Mouse (Mus musculus) kidney, embryonic 14.5 days (tissue): ENCODE results near the gene Ppp1r9b. TPM values are rescaled to one million over a fixed set of nuclear protein-coding genes. Genes with fewer than 3 reads are reported as not detected.

ENCODE experiments used
- ATAC-seq: fragments of 200-750 bp; cut with Nextera tagmentation; 2 replicates; pipeline ENCODE4 v1.8.0; 2017; ENCODE audit warnings: moderate number of reproducible peaks, mild to moderate bottlenecking, moderate TSS enrichment, moderate library complexity; ENCODE audit not compliant: low FRiP score, low TSS enrichment
- H3K27ac ChIP-seq: fragments of 300-500 bp; sonication (generic); 2 replicates; pipeline ENCODE4 v1.5.1; 2014; ENCODE audit warnings: low read depth, mild to moderate bottlenecking, low read length, moderate library complexity, mixed read lengths
- H3K27me3 ChIP-seq: fragments of 300-500 bp; sonication (generic); 2 replicates; pipeline ENCODE4 v1.6.1; 2014; ENCODE audit warnings: mild to moderate bottlenecking, low read length; ENCODE audit not compliant: control insufficient read depth, insufficient read depth
- H3K36me3 ChIP-seq: fragments of 300-500 bp; sonication (generic); 2 replicates; pipeline ENCODE4 v1.6.1; 2014; ENCODE audit warnings: low read length, mixed read lengths; ENCODE audit not compliant: control insufficient read depth, insufficient read depth
- H3K4me1 ChIP-seq: fragments of 300-500 bp; sonication (generic); 2 replicates; pipeline ENCODE4 v1.6.1; 2014; ENCODE audit warnings: low read length, mixed read lengths; ENCODE audit not compliant: control insufficient read depth, insufficient read depth
- H3K4me2 ChIP-seq: fragments of 300-500 bp; sonication (generic); replicated peaks from 2 replicates; pipeline ENCODE4 v1.6.1; 2014; ENCODE audit warnings: low read depth, mild to moderate bottlenecking, low read length
- H3K4me3 ChIP-seq: fragments of 300-500 bp; sonication (generic); 2 replicates; pipeline ENCODE4 v1.5.1; 2014; ENCODE audit warnings: mild to moderate bottlenecking, low read length
- H3K9ac ChIP-seq: fragments of 300-500 bp; sonication (generic); 2 replicates; pipeline ENCODE4 v1.6.1; 2014; ENCODE audit warnings: low read depth, mild to moderate bottlenecking, low read length, moderate library complexity
- H3K9me3 ChIP-seq: fragments of 300-500 bp; sonication (generic); 2 replicates; pipeline ENCODE4 v1.6.1; 2016; ENCODE audit warnings: low read length; ENCODE audit not compliant: control insufficient read depth
- WGBS: fragments of 180-500 bp; shearing (Covaris S2); extraction: QIAGEN DNeasy Blood & Tissue Kit; methylation state at CpG from one replicate; pipeline ENCODE4 v1.1.7; 2014; 5-methylcytosine and 5-hydroxymethylcytosine counted together
- polyA plus RNA-seq: library from polyadenylated mRNA; unstranded; fragments of >200 nt; fragmentation: Nextera tagmentation; extraction: Ambion mirVana; gene quantifications from 2 replicates; pipeline ENCODE4 v1.2.1, GENCODE M21; 2014

Gene Ppp1r9b
- polyA plus RNA-seq, 1 experiment from 2014 or later: 14.6 TPM

DNA sequence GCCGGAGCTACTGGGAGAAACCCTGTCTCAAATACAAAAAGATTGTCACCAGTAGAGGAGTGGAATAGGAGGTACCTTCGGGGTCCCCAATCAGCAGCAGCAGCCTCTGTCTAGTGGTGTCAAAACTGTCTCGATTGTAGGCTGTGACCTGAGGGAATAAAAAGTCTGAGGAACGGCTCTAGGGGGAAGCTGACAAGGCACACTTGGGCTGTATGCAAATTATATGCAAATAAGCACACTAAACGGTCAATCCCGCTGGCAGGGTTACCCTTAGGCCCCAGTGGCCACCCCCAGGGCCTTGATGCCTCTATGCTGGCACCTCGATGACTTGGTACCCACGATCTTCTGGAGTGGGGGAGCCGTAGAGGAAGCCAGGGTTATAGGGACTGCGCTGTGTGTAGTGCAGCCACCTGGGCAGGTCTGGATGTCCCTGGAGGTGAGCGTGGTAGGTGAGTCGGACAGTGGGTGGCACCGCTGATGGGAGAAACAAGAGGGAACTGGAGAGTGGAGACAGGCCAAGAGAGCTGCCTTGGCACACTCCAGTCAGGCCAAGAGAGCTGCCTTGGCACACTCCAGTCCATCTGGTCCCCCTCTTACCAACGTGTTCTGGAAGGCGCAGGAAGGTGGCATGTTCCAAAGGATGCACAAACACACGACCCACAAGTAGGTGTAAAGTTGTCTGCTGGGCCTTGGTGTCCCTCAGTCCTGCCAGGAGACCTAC, 18.8 kb upstream of the Ppp1r9b start:
- Histone ChIP-seq H3K9ac (no peak overlapping the region), H3K36me3 (no peaks in the 10 kb centered on the region), H3K4me1 (no peaks in the 10 kb centered on the region), H3K27me3 (peaks cover 4% of the 10 kb centered on the region; the same call in 1 of the 2 replicates), H3K4me2 (no peak overlapping the region), H3K4me3 (no peak overlapping the region), H3K9me3 (no peaks in the 10 kb centered on the region), H3K27ac (no peak overlapping the region)
- no peak for ATAC-seq
- 66% methylated on average over 16 of the region's 16 CpGs for WGBS

DNA sequence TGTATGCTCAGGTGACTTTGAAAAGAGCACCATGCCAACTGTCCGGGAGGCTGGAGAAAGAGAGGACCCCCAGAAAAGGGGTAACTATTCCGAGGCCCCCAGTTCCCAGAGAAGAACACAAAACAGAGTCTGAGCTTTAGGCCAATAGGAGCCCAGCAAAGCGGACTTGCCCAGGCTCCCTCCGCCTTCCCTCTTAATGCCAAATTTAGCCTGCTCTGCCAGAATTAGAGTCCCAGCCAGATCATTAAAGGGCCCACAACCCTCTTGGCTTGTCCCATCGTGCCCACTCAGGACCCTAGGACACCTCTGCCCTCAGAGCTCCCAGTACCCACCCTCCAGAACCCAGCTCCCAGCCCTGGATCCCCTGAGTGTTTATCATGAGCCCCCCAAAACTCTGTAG, 17.9 kb upstream of the Ppp1r9b start:
- 73% methylated on average over 5 of the region's 5 CpGs for WGBS
- ATAC-seq: no peak
- Histone ChIP-seq H3K4me2 (no peak overlapping the region), H3K4me1 (no peaks in the 10 kb centered on the region), H3K9me3 (no peaks in the 10 kb centered on the region), H3K4me3 (no peak overlapping the region), H3K36me3 (no peaks in the 10 kb centered on the region), H3K27me3 (peaks cover 4% of the 10 kb centered on the region; the same call in 1 of the 2 replicates), H3K27ac (no peak overlapping the region), H3K9ac (no peak overlapping the region)

GRCm38 (mm10) chr11:94973313-94973712, 17.5 kb upstream of the Ppp1r9b start:
- no peaks in the 10 kb centered on the region for H3K9me3 ChIP-seq
- no peak overlapping the region for H3K27ac ChIP-seq
- H3K4me3 ChIP-seq: no peak overlapping the region
- 52% methylated on average over 4 of the region's 4 CpGs for WGBS
- H3K9ac ChIP-seq: no peak overlapping the region
- no peak for ATAC-seq
- peaks cover 4% of the 10 kb centered on the region; the same call in 1 of the 2 replicates for H3K27me3 ChIP-seq
- no peak overlapping the region for H3K4me2 ChIP-seq
- no peaks in the 10 kb centered on the region for H3K4me1 ChIP-seq
- H3K36me3 ChIP-seq: no peaks in the 10 kb centered on the region

DNA sequence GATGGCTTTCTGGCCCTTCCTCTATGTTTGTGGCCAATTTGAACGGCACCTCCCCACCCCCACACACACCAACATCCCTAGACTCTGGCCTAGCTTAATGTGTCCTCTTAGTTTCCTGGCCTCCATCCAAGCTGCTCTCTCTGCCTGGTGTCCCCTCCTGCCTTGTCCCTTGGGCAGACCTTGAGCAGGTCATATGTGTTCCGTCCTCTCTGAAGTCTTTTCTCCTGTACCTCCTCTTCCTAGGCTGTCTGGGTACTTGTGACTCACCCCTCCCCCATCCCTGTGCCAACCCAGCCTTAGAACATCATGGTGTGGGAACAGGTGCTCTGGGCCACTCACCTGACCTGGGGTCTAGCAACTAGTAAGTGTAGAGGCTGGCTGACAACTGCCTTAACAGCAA, 15.9 kb upstream of the Ppp1r9b start:
- 69% methylated on average over 2 of the region's 2 CpGs for WGBS
- peaks cover 4% of the 10 kb centered on the region; the same call in 1 of the 2 replicates for H3K27me3 ChIP-seq
- no peak overlapping the region for H3K9ac ChIP-seq
- H3K4me3 ChIP-seq: no peak overlapping the region
- H3K36me3 ChIP-seq: no peaks in the 10 kb centered on the region
- ATAC-seq: no peak
- no peak overlapping the region for H3K27ac ChIP-seq
- H3K9me3 ChIP-seq: no peaks in the 10 kb centered on the region
- peaks cover 5% of the 10 kb centered on the region; the same call in 1 of the 2 replicates for H3K4me1 ChIP-seq
- no peak overlapping the region for H3K4me2 ChIP-seq

DNA sequence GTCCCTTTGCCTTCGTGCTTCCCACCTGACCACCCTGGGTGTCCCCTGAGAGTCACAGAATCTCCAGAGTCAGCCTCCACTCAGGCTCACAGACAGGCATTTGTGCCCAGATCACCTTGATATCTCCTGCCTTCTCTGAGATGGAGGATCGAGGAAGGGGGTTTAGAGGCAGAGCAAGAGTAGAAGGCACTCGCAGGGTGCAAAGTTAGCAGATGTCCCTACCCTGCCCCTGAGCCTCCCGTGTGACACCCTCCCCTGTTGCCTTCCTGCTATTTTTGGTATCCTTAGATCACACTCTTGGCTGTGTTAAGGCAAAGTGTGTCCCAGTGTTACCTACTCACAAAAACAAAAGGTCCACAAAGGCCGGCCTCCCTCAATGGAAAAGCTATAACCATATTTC, 14.6 kb upstream of the Ppp1r9b start, which contains the start of gene Sgca:
Gene Sgca (minus strand): TSS at position 129 of the 400 bp plus-strand sequence.
- Histone ChIP-seq H3K36me3 (no peaks in the 10 kb centered on the region), H3K4me3 (no peak within 1 kb of the TSS), H3K9me3 (no peaks in the 10 kb centered on the region), H3K27me3 (peaks cover 4% of the 10 kb centered on the region; the same call in 1 of the 2 replicates), H3K4me2 (no peak within 1 kb of the TSS), H3K4me1 (peaks cover 5% of the 10 kb centered on the region; the same call in 1 of the 2 replicates), H3K9ac (no peak within 1 kb of the TSS), H3K27ac (no peak within 1 kb of the TSS)
- 75% methylated on average over 5 of the region's 5 CpGs for WGBS
- no peak for ATAC-seq

DNA sequence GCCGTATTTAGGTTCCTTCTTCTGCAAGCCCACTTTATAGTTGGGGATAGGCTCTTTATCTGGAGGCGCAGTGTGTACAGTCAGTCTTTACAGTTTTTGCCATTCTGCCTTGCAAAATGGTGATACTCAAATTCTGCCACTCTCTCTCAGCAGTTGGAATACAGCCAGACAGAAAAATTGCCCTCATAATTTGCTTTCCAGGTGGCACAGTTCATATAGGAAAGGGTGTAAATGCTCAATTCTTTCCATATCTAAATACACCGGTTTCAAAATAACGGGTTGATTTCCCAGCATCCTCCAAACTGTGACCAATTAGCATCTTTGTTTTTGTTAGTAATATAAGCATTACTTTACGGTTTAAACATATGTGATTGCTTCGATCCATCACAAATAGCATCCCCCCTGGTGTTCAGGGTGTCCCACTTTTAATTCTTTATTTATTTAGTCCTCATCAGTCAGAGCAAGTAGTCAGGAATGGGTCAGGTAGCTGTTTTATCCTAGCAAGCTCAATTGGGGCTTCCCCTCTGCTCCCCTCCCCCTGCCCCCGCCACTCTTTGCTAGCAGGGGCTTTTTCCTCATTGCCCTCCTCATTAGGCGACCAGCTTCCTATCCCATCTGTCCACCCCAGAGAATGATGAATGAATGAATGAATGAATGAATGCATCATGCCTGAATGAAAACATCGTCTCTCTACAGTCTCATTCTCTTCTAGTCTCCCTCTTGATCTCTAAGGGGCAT, 12.5 kb upstream of the Ppp1r9b start:
- 51% methylated on average over 9 of the region's 9 CpGs for WGBS
- Histone ChIP-seq H3K9ac (no peak overlapping the region), H3K9me3 (no peaks in the 10 kb centered on the region), H3K27me3 (no peaks in the 10 kb centered on the region), H3K4me2 (peak overlapping the region; percentile 39), H3K4me3 (peak overlapping the region; percentile 11; the same call in 1 of the 2 replicates), H3K27ac (no peak overlapping the region), H3K4me1 (peaks cover 5% of the 10 kb centered on the region; the same call in 1 of the 2 replicates), H3K36me3 (no peaks in the 10 kb centered on the region)
- ATAC-seq: peak; percentile 33; the same call in 1 of the 2 replicates

DNA sequence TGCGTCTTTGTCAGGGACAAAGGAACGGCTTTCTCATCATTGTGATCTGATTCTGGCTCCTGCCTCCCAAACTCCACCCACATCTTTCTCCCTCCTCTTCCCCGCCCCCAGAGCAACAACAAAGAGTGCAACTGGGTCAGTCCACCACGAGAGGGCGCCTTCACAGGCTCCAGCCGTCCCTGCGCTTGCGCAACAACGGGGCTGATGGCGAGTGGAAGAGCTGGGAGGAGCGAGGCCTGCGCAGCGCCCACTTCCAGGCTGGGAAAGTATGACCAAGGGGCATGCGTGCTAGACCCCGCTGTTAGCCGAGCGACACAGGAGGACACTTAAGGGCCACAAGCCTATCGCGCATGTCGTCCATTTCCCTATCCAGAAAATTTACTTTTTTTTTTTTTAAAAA, 11.9 kb upstream of the Ppp1r9b start:
- WGBS: under 1% methylated on average over 20 of the region's 20 CpGs
- Histone ChIP-seq H3K4me3 (peak overlapping the region; percentile 11; the same call in 1 of the 2 replicates), H3K4me2 (peak overlapping the region; percentile 39), H3K9ac (no peak overlapping the region; the same call in 1 of the 2 replicates), H3K4me1 (peaks cover 5% of the 10 kb centered on the region; the same call in 1 of the 2 replicates), H3K9me3 (no peaks in the 10 kb centered on the region), H3K27me3 (no peaks in the 10 kb centered on the region), H3K36me3 (no peaks in the 10 kb centered on the region), H3K27ac (no peak overlapping the region)
- ATAC-seq: peak; percentile 97

DNA sequence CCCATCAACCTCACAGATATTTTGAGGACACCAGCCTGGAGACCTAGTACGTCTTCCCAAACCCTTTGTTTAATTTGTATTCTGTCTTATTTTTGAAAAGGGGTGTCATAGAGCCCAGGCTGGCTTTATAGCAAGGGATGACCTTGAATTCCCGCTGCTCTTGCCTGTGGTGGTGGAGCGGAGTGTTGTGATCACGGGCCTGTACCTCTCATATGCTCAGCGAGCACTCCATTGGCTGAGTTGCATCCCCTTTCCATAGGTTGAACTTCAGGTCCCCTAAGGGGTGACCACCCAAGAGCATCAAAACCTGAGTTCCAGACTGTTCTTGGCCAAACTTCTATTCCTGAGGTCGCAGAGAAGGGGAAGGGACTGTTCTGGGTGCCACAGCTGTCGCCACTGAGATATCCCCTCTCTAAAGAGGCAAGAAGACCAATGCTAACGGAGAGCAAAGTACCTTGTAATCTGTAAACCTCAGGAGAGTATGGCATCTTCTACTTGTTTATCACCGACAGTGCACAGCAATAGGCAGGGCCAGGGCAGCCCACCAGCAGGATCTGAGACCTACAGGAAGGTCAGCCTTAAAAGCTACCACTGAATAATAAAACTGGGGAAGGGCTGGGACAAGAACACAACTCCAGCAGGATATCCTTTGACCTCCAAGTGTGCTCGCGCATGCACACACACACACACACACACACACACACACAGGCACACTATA, 11.2 kb upstream of the Ppp1r9b start:
- Histone ChIP-seq H3K4me3 (peak overlapping the region; percentile 11; the same call in 1 of the 2 replicates), H3K27me3 (no peaks in the 10 kb centered on the region), H3K4me2 (peak overlapping the region; percentile 39), H3K4me1 (peaks cover 5% of the 10 kb centered on the region; the same call in 1 of the 2 replicates), H3K9ac (no peak overlapping the region; the same call in 1 of the 2 replicates), H3K9me3 (no peaks in the 10 kb centered on the region), H3K27ac (no peak overlapping the region), H3K36me3 (no peaks in the 10 kb centered on the region)
- WGBS: 81% methylated on average over 11 of the region's 11 CpGs
- ATAC-seq: peak; percentile 17; the same call in 1 of the 2 replicates
